Mouse (Mus musculus): ENCODE measurements around the gene Gpatch1.

Gene Gpatch1

DNA sequence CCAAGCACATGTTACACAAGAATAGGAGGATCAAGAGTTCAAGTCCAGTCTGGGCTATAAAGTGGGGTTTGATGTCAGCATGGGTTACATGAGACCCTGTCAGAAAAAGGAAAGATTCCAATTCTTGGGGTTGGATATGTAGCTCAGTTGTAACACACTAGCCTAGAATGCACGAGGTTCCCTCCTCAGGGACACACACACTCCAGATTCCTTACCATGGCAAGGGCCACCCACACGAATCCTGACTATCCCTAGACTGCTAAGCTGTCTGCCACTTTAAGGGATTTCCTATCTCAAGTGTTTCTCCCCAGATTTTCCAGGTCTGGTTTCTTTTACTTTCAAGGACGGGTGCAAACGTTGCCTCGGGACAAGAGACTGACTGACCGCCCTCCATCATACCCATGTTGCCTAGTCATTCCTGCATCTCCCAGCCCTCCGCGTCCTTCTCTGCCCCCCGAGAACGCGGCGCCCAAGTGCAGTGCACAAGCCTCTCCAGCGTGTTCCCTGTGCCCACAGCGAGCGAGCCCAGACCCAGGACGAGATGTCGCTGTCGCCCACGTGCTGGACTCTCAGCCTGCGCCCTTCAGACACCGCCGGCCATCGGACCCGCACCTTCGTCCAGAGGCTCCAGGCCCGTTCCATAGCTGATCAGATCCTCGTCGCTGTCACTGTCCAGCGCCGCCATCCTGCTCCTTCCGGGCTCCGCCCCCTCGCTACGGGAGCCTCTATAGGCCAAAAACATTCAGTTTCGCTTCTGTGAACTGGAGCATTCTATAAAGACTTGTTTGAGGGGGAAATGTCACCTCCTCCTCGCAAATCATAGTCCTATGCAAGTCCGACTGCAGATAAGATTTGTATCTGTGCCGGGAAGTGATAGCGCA lies at the start of gene Gpatch1:
TSS of gene Gpatch1 (minus strand) at position 712 of the 881 bp plus-strand sequence.
- peak; percentile 78 for DNase-seq (ENCODE audit: extremely low read depth, insufficient read length, low spot score)

DNA sequence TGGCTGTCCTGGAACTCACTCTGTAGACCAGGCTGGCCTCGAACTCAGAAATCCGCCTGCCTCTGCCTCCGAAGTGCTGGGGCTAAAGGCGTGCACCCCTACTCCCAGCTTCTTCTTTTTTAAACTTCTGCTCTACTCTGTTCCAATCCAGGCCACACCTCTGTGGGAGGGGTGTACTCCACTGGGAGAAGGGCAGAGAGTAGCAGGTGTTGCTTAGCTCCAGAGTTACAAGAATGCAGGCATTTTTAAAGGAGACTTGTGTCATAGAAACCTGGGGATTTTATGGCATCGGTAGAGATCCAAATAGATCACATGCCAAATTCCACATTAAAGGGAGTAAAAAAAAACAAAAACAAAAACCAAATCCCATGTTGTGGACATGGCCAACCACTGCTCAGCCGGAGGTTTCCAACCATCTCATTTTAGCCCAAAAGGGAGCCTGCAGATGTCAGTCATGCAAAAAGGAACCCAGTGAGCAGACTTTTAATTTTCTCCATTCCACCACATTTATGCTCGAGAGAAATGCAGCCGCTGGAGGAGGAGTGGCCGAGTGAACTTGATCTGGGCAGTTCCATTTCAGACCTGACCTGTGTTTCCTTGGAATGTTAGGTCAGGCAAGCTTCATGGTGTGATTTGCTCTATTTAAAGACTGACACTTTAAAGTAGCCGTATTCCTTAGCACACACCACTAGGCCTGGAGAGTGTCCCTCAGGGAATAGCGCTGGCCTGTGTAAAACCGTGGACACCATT lies 47.1 kb upstream of the Gpatch1 start:
- DNase-seq (ENCODE audit: extremely low read depth, insufficient read length, low spot score), result no peak

DNA sequence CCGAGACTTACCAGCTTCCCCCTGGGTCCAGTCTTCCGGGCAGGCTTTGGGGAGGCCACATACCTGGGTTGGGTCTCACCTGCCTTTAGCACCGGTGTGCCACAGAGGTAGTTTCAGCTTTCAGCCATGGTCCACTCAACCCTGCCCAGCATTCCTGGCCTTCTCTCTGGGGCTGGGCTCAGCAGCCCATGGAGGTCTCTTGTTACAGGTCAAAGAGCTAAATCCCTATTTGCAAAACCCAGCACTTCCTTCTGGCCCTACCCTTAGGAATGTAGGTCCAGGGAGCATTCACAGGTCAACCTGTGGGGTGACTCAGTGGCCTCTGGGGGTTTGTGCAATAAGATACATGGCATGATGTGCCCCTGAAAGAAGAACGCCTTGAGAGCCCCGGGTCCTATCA lies 44.6 kb upstream of the Gpatch1 start:
- peak; percentile 29 for DNase-seq (ENCODE audit: extremely low read depth, insufficient read length, low spot score)

DNA sequence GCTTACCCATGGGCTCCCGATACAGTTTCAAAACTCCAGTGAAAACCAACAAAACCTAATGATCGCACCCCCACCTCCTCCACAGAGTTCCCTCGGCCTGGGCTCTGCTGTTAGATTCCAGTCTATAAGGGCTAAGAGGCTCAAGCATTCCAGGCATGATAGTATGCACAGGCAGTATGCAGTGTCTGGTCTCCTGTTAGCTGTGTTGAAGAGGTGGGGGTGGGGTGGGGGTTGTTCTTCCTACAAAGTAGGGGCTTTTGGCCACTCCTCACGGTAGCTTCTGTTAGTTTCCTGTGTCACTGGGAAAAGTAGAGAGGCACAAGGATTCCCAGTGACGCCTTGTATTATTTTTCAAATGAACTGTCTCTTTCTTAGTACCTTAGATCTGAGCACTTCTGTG lies 44.0 kb upstream of the Gpatch1 start:
- no peak for DNase-seq (ENCODE audit: extremely low read depth, insufficient read length, low spot score)

DNA sequence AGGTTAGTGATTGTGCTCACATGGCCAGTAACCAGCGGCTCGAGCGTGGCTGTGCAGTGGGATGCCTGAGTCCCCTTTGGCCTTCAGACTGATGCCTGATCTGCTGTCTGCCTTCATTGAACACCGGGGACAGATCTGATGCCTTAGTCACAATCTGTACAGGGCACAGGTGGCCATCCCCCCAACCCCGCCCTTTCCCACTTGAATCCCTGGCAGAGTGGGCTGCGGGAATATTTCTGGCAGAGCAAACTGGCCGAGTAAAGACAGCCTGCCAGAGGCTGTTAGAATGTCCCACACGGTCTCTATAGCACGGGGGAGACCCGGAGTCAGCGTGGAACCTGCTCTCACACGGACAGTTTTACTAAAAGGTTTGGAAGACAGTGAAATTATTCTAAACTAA lies 39.4 kb upstream of the Gpatch1 start:
- DNase-seq (ENCODE audit: extremely low read depth, insufficient read length, low spot score), result no peak

DNA sequence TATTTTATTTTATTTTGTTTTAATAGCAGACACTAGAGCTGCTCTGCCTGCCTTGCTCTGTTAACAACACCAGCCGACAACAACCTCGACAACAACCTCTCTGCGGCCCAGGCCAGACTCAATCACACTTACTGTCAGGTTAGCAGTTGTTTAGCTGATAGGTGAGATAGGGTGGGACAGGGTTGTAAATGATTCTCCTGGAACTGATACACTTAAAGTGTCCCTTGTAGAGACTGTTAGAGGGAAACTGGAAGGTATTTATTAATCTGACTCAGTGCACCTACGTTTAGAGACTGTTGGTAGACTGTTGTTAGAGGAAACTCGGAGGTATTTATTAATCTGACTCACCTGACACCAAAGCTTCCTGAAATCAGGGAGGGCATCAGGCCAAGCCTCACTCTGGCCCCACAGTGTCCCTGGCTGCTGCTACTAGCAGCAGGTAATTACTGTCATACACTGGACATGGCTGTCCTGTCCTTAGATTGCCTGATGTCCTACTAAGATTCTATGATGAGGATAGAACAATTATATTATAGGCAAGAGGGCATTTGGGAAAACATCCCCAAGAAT lies 37.1 kb upstream of the Gpatch1 start:
- no peak for DNase-seq (ENCODE audit: extremely low read depth, insufficient read length, low spot score)

DNA sequence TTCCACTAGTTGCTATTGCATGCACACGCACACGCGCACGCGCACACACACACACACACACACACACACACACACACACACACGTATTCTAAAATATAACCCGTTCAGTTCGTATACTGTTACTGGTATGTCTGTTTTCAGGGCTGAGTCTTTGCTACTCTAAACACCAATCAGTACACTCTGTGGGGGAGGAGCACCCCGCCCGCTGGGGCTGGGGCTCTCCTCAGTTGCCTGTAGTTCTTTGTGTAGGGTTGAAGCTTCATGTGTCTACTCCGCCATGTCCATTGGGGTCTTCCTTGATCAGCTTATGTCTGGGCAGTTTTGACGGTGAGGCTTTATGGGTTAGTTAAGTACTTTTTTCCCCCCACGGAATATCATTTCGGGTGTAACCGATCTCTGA lies 35.1 kb upstream of the Gpatch1 start:
- DNase-seq (ENCODE audit: extremely low read depth, insufficient read length, low spot score), result no peak

DNA sequence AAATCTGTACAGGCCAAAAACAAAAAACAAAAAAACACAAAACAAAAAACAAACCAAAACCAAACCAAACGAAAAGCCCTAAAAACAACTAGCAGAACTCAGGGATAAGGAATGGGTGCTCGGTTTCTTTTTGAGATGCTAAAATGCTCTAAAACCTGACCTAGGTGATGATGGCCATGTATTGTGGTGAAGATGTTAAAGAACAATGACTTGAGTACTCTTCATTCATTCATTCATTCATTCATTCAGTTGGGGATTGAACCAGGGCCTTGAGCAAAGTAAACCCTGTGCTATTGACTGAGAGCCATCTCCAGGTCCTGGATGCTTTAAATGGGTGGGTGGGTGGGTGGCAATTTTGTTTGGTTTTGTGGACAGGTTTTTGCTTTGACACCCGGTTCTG lies 32.9 kb upstream of the Gpatch1 start:
- DNase-seq (ENCODE audit: extremely low read depth, insufficient read length, low spot score), result no peak

DNA sequence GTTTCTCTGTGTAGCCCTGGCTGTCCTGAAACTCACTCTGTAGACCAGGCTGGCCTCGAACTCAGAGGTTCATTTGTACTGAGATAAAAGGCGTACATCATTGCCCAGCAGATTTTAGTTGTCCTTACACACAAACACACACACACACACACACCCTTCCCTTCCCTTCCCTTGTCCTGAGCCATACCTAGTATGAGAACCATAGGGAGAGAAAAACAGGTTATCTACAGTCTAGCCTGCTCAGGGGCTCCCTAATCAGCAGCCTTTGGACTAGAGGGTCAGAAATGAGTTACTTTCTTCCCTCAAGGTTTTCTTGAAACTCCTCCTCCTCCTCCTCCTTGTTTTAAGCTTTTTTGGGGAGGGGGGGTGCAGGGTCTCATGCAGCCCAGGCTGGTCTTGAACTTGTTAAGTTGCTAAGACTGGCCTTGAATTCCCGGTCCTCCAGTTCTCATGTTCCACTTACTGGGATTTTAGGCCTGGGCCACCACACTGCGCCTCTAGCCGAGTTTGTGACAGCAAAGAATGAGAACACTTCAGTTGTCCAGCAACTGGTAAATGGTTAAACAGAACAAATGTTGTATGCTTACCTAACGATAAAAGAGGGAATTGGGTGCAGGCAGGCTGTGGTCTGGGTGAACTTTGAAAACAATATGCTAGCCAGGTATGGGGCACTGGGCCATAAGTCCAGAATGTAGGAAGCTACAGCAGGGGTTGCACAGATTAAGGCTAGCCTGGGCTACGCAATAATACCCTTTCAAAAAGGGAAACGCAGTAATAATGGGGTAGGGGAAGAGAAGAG lies 31.8 kb upstream of the Gpatch1 start:
- no peak for DNase-seq (ENCODE audit: extremely low read depth, insufficient read length, low spot score)

DNA sequence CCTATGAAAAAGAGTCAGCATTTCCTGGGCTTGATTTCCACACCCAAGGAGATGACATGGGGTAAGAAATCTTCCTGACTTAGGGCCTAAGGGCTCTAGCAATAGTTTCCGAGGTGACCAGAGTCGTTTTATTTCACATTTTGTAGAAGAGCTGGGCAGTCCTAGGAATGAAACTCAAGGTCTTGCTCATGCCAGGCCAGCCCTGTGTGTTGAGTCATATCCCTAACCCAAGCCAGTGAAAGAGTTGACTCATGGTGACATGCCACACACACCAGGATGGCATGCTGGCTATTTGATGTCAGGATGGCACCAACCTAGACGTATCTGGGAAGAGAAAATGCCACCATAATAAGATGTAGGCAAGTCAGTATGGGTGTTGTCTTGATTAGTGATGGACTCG lies 30.8 kb upstream of the Gpatch1 start:
- DNase-seq (ENCODE audit: extremely low read depth, insufficient read length, low spot score), result peak; percentile 61

DNA sequence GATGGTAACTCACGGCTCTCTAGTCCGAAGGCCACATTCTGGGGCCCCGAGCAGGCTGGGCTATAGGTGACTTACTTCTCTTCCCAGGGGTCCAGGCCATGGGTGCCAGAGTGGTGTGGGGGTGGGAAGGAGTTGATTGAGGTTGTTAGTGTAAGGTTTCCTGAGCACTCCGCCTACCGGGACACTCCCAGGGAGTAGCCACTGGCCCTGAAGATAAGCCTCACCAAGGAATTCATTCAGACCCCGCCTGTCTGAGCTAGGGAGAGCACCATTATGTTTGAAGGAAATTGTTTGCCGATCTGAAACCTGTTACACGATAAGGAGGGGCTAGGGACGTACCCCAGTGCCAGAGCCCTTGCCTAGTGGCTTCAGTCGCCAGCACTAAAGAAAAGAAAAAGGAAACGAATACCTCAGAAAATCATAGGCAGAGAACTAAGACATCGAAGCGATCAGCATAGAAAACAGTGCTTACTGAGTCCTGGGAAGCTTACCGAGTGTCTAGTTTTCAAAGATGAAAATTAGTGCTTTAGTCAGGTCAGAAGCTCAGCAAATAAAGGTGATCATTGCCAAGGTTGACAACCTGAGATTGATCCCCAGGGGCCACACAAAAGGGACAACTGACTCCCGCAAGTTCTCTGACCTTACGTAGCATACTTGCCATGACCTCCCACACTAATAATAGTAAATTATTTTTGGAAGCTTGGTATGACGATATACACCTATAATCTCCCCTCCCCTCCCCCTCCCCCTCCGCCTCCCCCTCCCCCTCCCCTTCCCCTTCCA lies 29.9 kb upstream of the Gpatch1 start:
- no peak for DNase-seq (ENCODE audit: extremely low read depth, insufficient read length, low spot score)

DNA sequence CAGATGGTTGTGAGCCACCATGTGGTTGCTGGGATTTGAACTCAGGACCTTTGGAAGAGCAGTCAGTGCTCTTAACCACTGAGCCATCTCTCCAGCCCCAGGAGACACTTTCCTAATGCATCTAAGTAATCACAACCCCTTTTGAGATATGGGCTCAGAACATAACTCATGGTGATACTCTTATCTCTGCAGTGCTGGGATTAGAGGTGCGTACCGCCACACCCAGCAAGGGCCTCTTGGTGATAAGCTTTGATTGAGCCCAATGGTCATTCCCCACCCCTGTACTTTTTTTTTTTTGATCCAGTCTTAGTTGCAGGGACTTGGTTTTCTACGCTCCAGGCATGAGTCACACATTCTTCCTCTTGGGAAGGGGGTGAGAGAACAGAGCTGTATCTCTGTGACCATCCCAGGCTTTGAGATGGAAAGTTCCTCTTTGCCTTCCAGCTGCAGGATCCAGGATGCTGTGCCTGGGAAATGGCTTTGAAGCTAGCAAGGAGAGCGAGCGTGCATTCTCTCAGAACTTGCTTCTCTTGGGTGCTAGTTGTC lies 26.6 kb upstream of the Gpatch1 start:
- peak; percentile 26 for DNase-seq (ENCODE audit: extremely low read depth, insufficient read length, low spot score)

DNA sequence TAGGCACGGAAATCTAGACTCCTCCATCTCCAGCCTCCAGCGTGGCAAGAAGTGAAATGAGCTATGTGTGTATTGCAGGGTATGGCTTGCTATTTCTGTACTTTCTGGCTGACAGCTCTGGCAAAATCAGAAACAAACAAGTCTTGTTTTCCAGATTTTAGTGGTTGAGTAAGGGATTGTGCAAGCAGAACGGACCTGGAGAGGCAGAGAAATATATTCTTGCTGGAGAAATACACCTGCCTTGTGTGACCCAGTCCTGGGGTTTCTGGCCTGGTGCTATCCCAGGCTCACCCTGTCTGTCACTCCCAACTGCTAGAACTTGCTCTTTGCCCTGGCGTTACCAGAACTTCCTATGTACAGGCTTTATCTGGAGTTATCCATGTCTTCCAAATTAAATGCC lies 24.3 kb upstream of the Gpatch1 start:
- DNase-seq (ENCODE audit: extremely low read depth, insufficient read length, low spot score), result no peak

DNA sequence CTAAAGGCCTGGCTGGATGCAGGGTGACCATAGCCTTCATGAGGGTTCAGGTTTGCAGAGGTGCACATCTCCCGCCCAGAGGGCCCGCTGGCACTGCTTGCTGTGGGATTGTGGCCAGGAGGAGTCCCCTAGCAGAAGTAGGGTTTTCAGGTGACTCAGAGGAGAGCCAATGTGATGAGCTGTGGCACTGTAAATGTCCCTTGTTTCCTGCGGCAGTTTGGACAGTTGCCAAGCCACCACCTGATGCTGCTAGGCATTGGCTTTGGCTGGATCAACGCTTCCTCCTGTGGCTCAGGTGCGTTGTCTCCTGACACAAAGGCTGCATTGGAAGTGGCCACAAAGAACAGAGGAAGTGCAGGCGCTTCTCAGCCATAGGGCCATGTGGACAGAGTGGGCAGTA lies 23.0 kb upstream of the Gpatch1 start:
- DNase-seq (ENCODE audit: extremely low read depth, insufficient read length, low spot score), result peak; percentile 39

DNA sequence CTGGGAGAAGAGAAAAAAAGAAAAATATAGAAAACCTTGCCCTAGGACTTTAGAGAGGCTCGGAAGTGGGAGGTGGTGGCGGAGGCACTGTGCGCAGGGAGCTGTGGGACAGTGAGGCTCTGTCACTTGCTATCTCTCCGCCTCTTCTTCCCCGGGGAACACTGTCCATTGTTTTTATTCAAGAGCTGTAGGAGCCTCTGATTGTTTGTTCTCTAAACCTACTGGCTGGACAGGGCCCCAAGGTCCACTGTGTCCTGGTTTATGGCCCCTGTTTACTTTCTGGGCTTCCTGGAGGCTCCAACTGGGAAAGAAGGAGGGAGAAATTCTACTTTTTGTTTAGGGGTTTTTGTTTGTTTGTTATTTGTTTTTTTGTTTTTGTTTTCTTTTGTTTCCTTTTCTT lies 22.0 kb upstream of the Gpatch1 start:
- DNase-seq (ENCODE audit: extremely low read depth, insufficient read length, low spot score), result no peak

DNA sequence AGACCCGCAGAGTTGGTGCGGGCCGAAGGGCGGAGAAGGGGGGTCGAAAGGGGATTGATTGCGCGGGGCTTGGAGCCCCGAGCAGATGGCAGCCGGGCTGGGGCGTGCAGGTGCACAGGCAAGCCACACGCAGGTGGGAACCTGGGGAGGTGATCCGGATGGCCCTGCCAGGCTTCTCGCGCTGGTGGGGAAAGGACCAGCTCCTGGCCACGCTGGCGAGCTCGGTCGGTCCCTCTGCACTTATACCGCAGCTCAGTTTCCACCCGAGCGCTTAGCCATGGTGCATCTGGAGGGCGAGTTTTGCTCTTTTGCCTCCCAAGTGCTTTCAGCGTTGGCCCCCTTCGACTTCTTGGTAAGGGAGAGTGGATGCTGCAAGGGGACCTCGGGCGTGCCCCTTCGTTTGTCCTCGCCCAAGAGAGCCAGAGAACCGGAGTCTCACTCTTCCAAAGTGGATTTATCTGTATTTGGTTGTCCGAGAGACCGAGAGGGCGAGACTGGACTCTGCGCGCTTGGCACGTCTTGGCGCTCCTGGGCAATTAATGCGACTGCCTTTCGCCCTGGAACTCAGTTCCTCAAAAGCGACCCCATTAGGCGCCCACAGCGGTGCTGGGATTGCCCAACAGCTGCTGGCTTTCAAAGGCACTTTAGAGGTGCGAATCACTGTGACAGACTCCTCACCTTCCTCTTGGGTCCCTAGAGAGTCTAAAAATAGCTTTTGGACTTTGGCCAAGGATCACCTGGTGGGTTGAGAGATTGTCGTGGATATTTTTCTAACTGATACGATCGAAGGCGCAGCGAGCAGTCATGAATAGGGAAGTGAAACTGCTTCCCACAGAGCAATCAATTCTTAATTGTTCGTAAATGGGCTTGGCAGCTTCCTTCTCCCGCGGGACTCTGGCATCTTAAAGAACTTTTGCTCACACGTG lies 16.6 kb upstream of the Gpatch1 start:
- no peak for DNase-seq (ENCODE audit: extremely low read depth, insufficient read length, low spot score)

DNA sequence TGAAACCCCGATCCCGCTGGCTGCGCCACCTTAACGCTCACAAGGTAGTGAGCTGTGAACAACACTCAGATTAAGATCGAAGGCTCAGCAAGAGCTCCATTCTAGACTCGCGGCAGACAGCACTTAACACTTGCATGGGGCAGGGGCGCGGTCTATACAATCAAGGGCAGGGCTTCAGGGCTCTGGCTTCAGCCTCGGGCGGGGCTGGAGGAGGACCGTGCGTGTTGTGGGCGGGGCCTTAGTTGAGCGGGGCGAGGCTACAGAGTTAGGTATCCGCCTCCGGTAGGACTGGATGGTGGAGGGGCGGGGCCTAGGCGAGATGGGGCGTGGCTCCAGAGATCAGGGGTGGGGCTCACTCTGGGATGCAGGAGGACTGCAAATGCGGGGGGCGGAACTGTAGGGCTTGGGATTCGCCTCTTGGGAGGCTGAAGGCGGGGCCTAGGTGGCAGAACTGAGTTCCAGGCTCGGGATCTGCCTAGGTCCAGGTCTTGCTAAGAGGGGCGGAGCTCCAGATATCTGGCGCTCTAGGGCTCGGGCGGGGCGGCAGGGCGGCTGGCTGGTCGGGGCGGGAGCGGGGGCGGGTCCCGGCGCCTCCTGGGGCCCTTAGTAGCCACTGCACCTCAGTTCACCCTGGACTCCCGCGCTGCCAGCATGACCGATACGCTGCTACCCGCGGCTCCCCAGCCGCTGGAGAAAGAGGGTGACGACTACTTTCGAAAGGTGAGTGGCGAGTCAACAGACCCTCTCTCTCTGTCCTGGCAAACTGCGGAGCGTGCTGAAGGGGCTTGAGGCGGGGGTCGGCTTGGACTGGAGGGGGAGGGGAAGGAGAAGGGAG lies 15.7 kb upstream of the Gpatch1 start, which contains the start of gene Rhpn2:
TSS of gene Rhpn2 (plus strand) at position 479 of the 835 bp plus-strand sequence.
- peak; percentile 99 for DNase-seq (ENCODE audit: extremely low read depth, insufficient read length, low spot score)

DNA sequence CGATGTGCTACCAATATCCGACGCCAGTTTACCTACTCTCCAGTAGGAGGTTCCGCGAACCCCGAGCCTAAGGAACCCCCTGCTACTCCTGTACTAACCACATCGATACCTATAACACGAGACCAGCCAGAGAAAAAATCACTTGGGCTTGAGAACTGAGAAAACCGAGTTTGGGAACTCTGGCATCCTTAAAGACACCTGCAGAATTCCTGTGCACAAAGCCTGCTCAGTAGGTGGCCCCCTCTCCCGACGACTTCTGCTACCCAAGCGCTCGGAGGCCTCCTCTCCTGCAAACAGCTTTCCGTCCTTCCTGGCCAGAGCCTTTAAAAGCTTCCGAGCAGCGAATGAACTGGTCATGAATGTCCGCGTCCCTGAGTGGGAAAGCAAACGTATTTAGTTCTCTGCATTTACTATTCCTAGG lies 15.0 kb upstream of the Gpatch1 start:
- DNase-seq (ENCODE audit: extremely low read depth, insufficient read length, low spot score), result no peak
